Mouse (Mus musculus) small intestine, adult 10 weeks (tissue): ENCODE results near the gene Bckdhb. TPM values are rescaled to one million over a fixed set of nuclear protein-coding genes. Genes with fewer than 3 reads are reported as not detected.

Source experiments
- polyA plus RNA-seq: library from polyadenylated mRNA; stranded (reverse); fragments of 350-450 nt; fragmentation: Illumina TruSeq; extraction: RNeasy Lipid Tissue Mini Kit (QIAGEN cat#74804); gene quantifications from one replicate; pipeline ENCODE4 v1.2.3, GENCODE M21; 2014; ENCODE audit warnings: low replicate concordance

Bckdhb gene
- polyA plus RNA-seq, result 19.0 TPM

DNA sequence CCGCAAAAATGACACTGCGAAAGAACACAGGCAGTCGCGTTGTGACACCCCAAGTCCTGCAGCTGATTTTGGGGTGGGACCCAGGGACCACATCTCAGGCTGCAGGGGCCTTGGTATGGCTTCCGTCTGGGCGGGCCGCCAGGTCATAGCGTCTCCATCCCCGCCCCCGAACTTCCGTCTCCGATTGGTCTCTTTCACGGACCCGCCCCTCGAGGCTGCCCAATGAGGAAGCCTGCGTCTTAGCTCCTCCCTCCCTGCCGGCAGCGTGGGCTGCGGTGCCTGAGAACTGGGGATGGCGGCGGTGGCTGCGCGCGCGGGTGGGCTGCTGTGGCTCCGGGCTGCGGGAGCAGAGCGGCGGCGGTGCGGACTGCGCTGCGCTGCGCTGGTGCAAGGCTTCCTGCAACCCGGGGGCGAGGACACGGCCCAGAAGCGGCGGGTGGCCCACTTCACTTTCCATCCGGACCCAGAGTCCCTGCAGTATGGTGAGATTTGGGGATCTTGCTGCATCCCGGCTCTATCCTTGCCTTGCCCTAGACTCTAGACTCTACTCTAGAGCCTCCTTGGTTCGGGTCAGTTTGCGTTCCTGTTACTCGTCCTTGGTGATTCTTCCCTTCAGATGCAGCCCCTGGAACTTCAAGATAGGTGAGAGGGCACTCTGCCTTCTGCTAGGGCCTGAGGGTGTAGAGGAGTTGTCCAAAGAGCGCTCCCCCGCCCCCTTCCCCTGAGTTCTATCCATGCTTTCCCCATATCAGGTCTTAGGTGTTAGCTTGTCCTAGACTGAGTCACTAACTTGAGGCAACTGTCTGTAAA, at the start of gene Bckdhb:
Bckdhb (plus strand) TSS at position 268 of the 810 bp plus-strand sequence.

Other genes with a start within 250 kb of the Bckdhb start
- 0.85 TPM for gene Elovl4, start 118.9 kb upstream of the Bckdhb start, polyA plus RNA-seq
- gene Ttk, start 90.5 kb upstream of the Bckdhb start, polyA plus RNA-seq, result 13.5 TPM